8 mouse cellular contexts compared by ENCODE assay signal in the genomic region with DNA sequence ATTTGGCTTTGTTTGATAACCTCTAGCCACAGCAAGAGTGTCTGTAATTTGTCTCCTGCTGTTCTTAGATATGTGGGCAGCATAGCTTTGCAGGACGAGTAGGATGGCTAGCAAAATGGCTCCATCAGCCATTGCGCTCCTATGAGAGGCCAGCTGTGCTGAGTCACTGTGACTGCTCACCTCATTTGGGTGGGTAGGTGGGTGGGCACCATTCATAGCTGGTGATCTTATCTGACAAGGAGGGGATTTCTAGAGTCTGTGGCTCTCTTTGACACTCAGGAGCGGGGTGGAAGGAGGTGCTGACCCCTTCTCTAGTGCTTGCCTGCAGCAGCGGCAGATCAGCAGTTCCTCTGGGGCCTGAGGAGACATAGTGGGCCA. TPM values are rescaled to one million over a fixed set of nuclear protein-coding genes. Genes with fewer than 3 reads are reported as not detected.
A peak's percentile ranks its signal among the peaks of the same experiment; 100 is the strongest.
DNase-seq lines count a peak whose midpoint lies in the region; ATAC-seq lines count a peak whose summit lies in the region.

No protein-coding gene starts in this region.

- no peaks in the 10 kb centered on the region for H3K9me3 ChIP-seq in heart, embryonic 10.5 days
- no peaks in the 10 kb centered on the region for H3K9me3 ChIP-seq in hindbrain, embryonic 13.5 days
- no peaks in the 10 kb centered on the region for H3K9me3 ChIP-seq in midbrain, embryonic 12.5 days

- H3K9ac ChIP-seq in hindbrain, embryonic 13.5 days, result peak overlapping the region; percentile 88
- H3K9ac ChIP-seq in midbrain, embryonic 12.5 days (replicated peaks), result peak overlapping the region; percentile 89

- H3K4me2 ChIP-seq in hindbrain, embryonic 13.5 days, result peak overlapping the region; percentile 97
- peak overlapping the region; percentile 97 for H3K4me2 ChIP-seq in midbrain, embryonic 12.5 days (replicated peaks)

- peaks cover 43% of the 10 kb centered on the region for H3K4me1 ChIP-seq in heart, embryonic 10.5 days
- H3K4me1 ChIP-seq in hindbrain, embryonic 13.5 days (replicated peaks), result peaks cover 40% of the 10 kb centered on the region
- peaks cover 41% of the 10 kb centered on the region for H3K4me1 ChIP-seq in midbrain, embryonic 12.5 days

- no peaks in the 10 kb centered on the region for H3K27me3 ChIP-seq in heart, embryonic 10.5 days (ENCODE audit: insufficient read depth, poor library complexity, severe bottlenecking)
- peaks cover 16% of the 10 kb centered on the region for H3K27me3 ChIP-seq in hindbrain, embryonic 13.5 days
- H3K27me3 ChIP-seq in midbrain, embryonic 12.5 days, result peaks cover 13% of the 10 kb centered on the region

- peak overlapping the region; percentile 90 for H3K27ac ChIP-seq in heart, embryonic 10.5 days
- peak overlapping the region; percentile 86 for H3K27ac ChIP-seq in hindbrain, embryonic 13.5 days
- peak overlapping the region; percentile 75 for H3K27ac ChIP-seq in midbrain, embryonic 12.5 days (replicated peaks)

- peaks cover 40% of the 10 kb centered on the region for H3K36me3 ChIP-seq in heart, embryonic 10.5 days
- peaks cover 34% of the 10 kb centered on the region for H3K36me3 ChIP-seq in hindbrain, embryonic 13.5 days
- peaks cover 40% of the 10 kb centered on the region for H3K36me3 ChIP-seq in midbrain, embryonic 12.5 days

- intact Hi-C loops in heart, postnatal 36 days (cut with DNase I), result no loop called here

- WGBS in heart, embryonic 10.5 days, result 21% methylated on average over 4 of the region's 4 CpGs
- 29% methylated on average over 4 of the region's 4 CpGs for WGBS in hindbrain, embryonic 13.5 days
- WGBS in midbrain, embryonic 12.5 days, result 32% methylated on average over 4 of the region's 4 CpGs

- ATAC-seq in hindbrain, embryonic 13.5 days (ENCODE audit: low FRiP score), result peak; percentile 33; the same call in 1 of the 2 replicates
- ATAC-seq in midbrain, embryonic 12.5 days (ENCODE audit: low FRiP score, low read depth), result no peak

- no peak for DNase-seq in heart, embryonic 10.5 days (ENCODE audit: low spot score)
- no peak for DNase-seq in heart, postnatal 36 days
- DNase-seq in 3T3-L1 (ENCODE audit: low read depth, low spot score), result peak; percentile 58
- peak; percentile 36 for DNase-seq in c-Kit-negative CD71-positive TER-119-positive erythroid progenitor cells, embryonic 14.5 days (ENCODE audit: low read depth, low spot score)
- no peak for DNase-seq in adrenal gland, adult 18-20 months (ENCODE audit: low spot score in 2 of 2)
- DNase-seq in layer of hippocampus, adult 18-20 months (ENCODE audit: low spot score in 2 of 2), result no peak

- peak overlapping the region; percentile 96 for H3K4me3 ChIP-seq in heart, embryonic 10.5 days
- H3K4me3 ChIP-seq in hindbrain, embryonic 13.5 days, result peak overlapping the region; percentile 86
- H3K4me3 ChIP-seq in midbrain, embryonic 12.5 days, result peak overlapping the region; percentile 89

RNA-seq across cellular contexts. Expression of a gene that starts 0.6 kb away (rescaled TPM):
- 19.1 and 22.8 TPM in 2 replicates for polyA plus RNA-seq in heart, embryonic 10.5 days (2016; fragmentation: Nextera tagmentation; extraction: Ambion mirVana)
- total RNA-seq in heart, postnatal 36 days (2021), result 10 to 100 TPM; 10.8 to 11.6 TPM
- polyA plus RNA-seq in hindbrain, embryonic 13.5 days (2015; fragmentation: Nextera tagmentation; extraction: Ambion mirVana), result 17.4 and 19.9 TPM in 2 replicates
- 18.3 and 22.1 TPM in 2 replicates for polyA plus RNA-seq in midbrain, embryonic 12.5 days (2016; fragmentation: Nextera tagmentation; extraction: Ambion mirVana)
- total RNA-seq in adrenal gland, adult 18-20 months (2021), result 10 to 100 TPM; 34.5 to 39.7 TPM
- 10 to 100 TPM; 60.8 to 64.9 TPM for total RNA-seq in layer of hippocampus, adult 18-20 months (2021)

RNA-seq across cellular contexts. Expression of a gene that starts 9.9 kb away (rescaled TPM):
- 107 and 126 TPM in 2 replicates for polyA plus RNA-seq in heart, embryonic 10.5 days (2016; fragmentation: Nextera tagmentation; extraction: Ambion mirVana)
- 10 to 100 TPM; 55.3 to 56.0 TPM for total RNA-seq in heart, postnatal 36 days (2021)
- 91.6 and 92.3 TPM in 2 replicates for polyA plus RNA-seq in hindbrain, embryonic 13.5 days (2015; fragmentation: Nextera tagmentation; extraction: Ambion mirVana)
- polyA plus RNA-seq in midbrain, embryonic 12.5 days (2016; fragmentation: Nextera tagmentation; extraction: Ambion mirVana), result 126 TPM in 2 replicates
- total RNA-seq in adrenal gland, adult 18-20 months (2021), result 10 to 100 TPM; 62.8 to 81.3 TPM
- total RNA-seq in layer of hippocampus, adult 18-20 months (2021), result 10 to 100 TPM; 82.5 to 83.6 TPM

RNA-seq across cellular contexts. Expression of a gene that starts 30.6 kb away (rescaled TPM):
- polyA plus RNA-seq in heart, embryonic 10.5 days (2016; fragmentation: Nextera tagmentation; extraction: Ambion mirVana), result 0.06 and 0.09 TPM in 2 replicates
- total RNA-seq in heart, postnatal 36 days (2021), result not detected
- polyA plus RNA-seq in hindbrain, embryonic 13.5 days (2015; fragmentation: Nextera tagmentation; extraction: Ambion mirVana), result 0.12 and 0.19 TPM in 2 replicates
- polyA plus RNA-seq in midbrain, embryonic 12.5 days (2016; fragmentation: Nextera tagmentation; extraction: Ambion mirVana), result 0.06 and 0.09 TPM in 2 replicates
- total RNA-seq in adrenal gland, adult 18-20 months (2021), result not detected
- not detected for total RNA-seq in layer of hippocampus, adult 18-20 months (2021)

RNA-seq across cellular contexts. Expression of a gene that starts 37.0 kb away (rescaled TPM):
- 73.7 and 92.1 TPM in 2 replicates for polyA plus RNA-seq in heart, embryonic 10.5 days (2016; fragmentation: Nextera tagmentation; extraction: Ambion mirVana)
- 10 to 100 TPM; 63.2 to 64.5 TPM for total RNA-seq in heart, postnatal 36 days (2021)
- polyA plus RNA-seq in hindbrain, embryonic 13.5 days (2015; fragmentation: Nextera tagmentation; extraction: Ambion mirVana), result 86.2 and 87.6 TPM in 2 replicates
- 108 and 120 TPM in 2 replicates for polyA plus RNA-seq in midbrain, embryonic 12.5 days (2016; fragmentation: Nextera tagmentation; extraction: Ambion mirVana)
- total RNA-seq in adrenal gland, adult 18-20 months (2021), result 10 to 100 TPM; 15.2 to 17.2 TPM
- 10 to 100 TPM; 87.4 to 93.2 TPM for total RNA-seq in layer of hippocampus, adult 18-20 months (2021)

RNA-seq across cellular contexts. Expression of a gene that starts 46.4 kb away (rescaled TPM):
- polyA plus RNA-seq in heart, embryonic 10.5 days (2016; fragmentation: Nextera tagmentation; extraction: Ambion mirVana), result 1.6 and 3.3 TPM in 2 replicates
- total RNA-seq in heart, postnatal 36 days (2021), result 10 to 100 TPM; 73.0 to 82.3 TPM
- polyA plus RNA-seq in hindbrain, embryonic 13.5 days (2015; fragmentation: Nextera tagmentation; extraction: Ambion mirVana), result 0.16 and 0.49 TPM in 2 replicates
- polyA plus RNA-seq in midbrain, embryonic 12.5 days (2016; fragmentation: Nextera tagmentation; extraction: Ambion mirVana), result 0.16 and 0.19 TPM in 2 replicates
- under 1 TPM in 1 of 2 experiments, not detected in 1; 0.23 TPM for total RNA-seq in adrenal gland, adult 18-20 months (2021)
- total RNA-seq in layer of hippocampus, adult 18-20 months (2021), result under 1 TPM in 1 of 2 experiments, not detected in 1; 0.23 TPM

Comparison
In these comparisons a context has a peak if more than half of its experiments do, and no peak if none do; other contexts are left out.
1. DNase-seq: peak in 3T3-L1 (single experiment) and c-Kit-negative CD71-positive TER-119-positive erythroid progenitor cells, embryonic 14.5 days (single experiment); none in heart, embryonic 10.5 days (single experiment), heart, postnatal 36 days (0 of 2), adrenal gland, adult 18-20 months (0 of 2) and layer of hippocampus, adult 18-20 months (0 of 2).
2. Peak in every context shown above with its lines, with median percentiles within 50 percentile points of each other: H3K27ac ChIP-seq and H3K4me3 ChIP-seq.